Mouse (Mus musculus) urinary bladder, postnatal 36 days (tissue): Measurements from ENCODE around the gene Naaa.

ENCODE experiments used
- DNase-seq, 2 experiments: peaks; one replicate each; pipeline ENCODE4 v3.0.0; 2022; ENCODE audit warnings: low spot score in 2 of 2, mixed read lengths in 1 of 2

Gene Naaa

GRCm38 (mm10) chr5:92215308-92215707 is 62.7 kb downstream of the Naaa start, which contains the start of gene U90926:
Gene U90926, minus strand, starts transcription at chr5:92215408.
- no peak for DNase-seq

- DNase-seq, result peak in 1 of 2 experiments; percentile 42
These were observed 65.7 kb downstream of the Naaa start for GRCm38 (mm10) chr5:92212231-92212630.

GRCm38 (mm10) chr5:92210205-92210604 is 67.8 kb downstream of the Naaa start:
- no peak for DNase-seq
